Mouse (Mus musculus) testis, adult 2 months (tissue): ENCODE results near the gene Mindy3. TPM values are rescaled to one million over a fixed set of nuclear protein-coding genes. Genes with fewer than 3 reads are reported as not detected.

Experiments
- H3K27ac ChIP-seq: fragments of 200-500 bp; 2 replicates; pipeline ENCODE4 v1.5.1; 2012; ENCODE audit warnings: low read depth, low read length; ENCODE audit not compliant: control insufficient read depth, insufficient read depth
- H3K27me3 ChIP-seq: fragments of 200-500 bp; 2 replicates; pipeline ENCODE4 v1.6.1; 2012; ENCODE audit warnings: mild to moderate bottlenecking, low read length, moderate library complexity; ENCODE audit not compliant: control insufficient read depth, insufficient read depth
- H3K36me3 ChIP-seq: fragments of 200-500 bp; 2 replicates; pipeline ENCODE4 v1.6.1; 2012; ENCODE audit warnings: mild to moderate bottlenecking, low read length; ENCODE audit not compliant: control insufficient read depth, insufficient read depth
- H3K4me1 ChIP-seq: fragments of 200-500 bp; 2 replicates; pipeline ENCODE4 v1.6.1; 2012; ENCODE audit warnings: low read length; ENCODE audit not compliant: control insufficient read depth, insufficient read depth
- H3K4me3 ChIP-seq: fragments of 200-500 bp; 2 replicates; pipeline ENCODE4 v1.5.1; 2012; ENCODE audit warnings: low read depth, mild to moderate bottlenecking, low read length, moderate library complexity, mixed read lengths; ENCODE audit not compliant: control insufficient read depth
- CTCF ChIP-seq: fragments of 200-500 bp; IDR thresholded peaks from 2 replicates; pipeline ENCODE4 v1.5.1; 2012; ENCODE audit warnings: low read depth, mild to moderate bottlenecking, inconsistent platforms, low read length, moderate library complexity; ENCODE audit not compliant: control insufficient read depth, insufficient read depth, insufficient replicate concordance
- POLR2A ChIP-seq: fragments of 200-500 bp; IDR thresholded peaks from 2 replicates; pipeline ENCODE4 v1.6.1; 2012; ENCODE audit warnings: low read depth, mild to moderate bottlenecking, inconsistent platforms, low read length, moderate library complexity; ENCODE audit not compliant: control insufficient read depth
- polyA plus RNA-seq: library from polyadenylated mRNA; depleted of rRNA; stranded (reverse); fragments of >200 nt; gene quantifications from 2 replicates; pipeline ENCODE4 v1.2.3, GENCODE M21; 2012

Gene Mindy3
- polyA plus RNA-seq, 1 experiment = 29.0 TPM

DNA sequence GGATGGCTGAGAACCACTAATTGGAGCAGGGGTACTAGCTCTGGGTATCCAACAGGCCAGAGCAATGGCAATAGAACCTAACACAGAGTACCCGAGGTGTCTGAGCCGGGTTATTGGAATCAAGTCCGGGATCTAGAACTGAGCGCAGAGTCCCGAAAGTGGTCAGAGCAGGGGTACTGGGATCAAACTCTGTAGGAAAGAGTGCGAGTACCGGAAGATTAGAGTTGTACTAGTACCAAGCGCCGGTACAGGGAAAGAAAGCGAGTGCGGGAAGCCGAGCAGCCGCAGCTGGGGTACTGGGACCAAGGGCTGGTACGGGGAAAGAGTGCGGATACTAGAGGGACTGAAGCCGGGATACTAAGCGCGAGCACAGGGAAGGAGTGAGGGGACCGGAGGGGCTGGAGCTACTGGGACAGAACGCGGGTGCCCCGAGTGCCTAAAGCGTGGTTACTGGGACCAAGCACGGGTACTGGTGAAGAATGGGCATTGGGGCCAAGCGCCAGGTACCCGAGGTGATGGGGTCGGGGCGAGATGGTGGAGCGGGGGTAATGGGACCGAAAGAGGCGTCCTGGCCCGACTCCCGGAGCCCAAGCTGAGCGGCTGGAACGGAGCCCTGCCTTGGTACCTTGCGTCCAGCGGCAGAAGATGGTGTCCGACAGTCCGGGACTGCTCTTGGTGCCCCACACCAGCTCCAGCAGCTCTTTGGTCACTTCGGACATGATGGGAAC is 572 bp downstream of the Mindy3 start:
- Histone ChIP-seq H3K4me3 (peak overlapping the region; percentile 92), H3K36me3 (no peaks in the 10 kb centered on the region), H3K27ac (peak overlapping the region; percentile 81), H3K27me3 (no peaks in the 10 kb centered on the region), H3K4me1 (peaks cover 8% of the 10 kb centered on the region)
- no peak for TF ChIP-seq CTCF
- no peak for TF ChIP-seq POLR2A

DNA sequence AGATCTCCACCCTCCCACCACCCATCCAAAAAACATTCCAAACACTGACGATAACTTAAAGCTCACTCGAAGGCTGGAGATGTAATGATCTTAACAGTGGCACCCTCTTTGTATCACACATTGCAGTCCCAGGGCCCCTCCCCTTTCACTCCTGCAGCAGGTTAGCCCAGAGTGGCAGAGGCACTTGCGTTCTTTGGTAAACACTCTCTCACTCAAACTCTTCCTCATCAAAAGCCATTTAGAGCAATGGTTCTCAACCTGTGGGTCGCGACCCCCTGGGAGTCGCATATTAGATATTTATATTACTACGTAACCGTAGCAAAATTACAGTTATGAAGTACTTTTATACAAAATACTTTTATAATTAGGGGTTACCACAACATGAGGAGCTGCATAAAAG is 1.1 kb downstream of the Mindy3 start:
- no peak overlapping the region for H3K27ac ChIP-seq
- TF ChIP-seq CTCF (no peak), POLR2A (no peak)
- H3K27me3 ChIP-seq = no peaks in the 10 kb centered on the region
- no peaks in the 10 kb centered on the region for H3K36me3 ChIP-seq
- H3K4me3 ChIP-seq = no peak overlapping the region; the same call in 1 of the 2 replicates
- peaks cover 8% of the 10 kb centered on the region for H3K4me1 ChIP-seq

DNA sequence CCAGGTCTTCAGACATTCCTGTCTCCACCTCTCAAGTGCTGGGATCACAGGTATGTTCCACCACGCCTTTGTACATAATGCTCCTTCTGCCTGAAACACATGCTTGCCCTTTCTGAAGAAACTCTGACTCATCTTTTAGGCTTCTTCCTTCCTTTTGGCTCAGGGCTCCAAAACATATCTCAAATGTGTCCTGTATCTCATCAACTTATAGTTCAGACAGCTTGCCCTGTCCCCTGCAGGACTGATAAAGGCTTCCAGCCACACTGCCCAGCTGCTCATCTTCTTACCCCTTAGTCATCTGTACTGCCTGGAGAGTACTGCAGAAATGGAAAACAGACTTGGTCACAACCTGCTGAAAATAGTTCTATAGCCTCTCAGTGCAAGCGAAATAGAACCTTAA is 7.0 kb downstream of the Mindy3 start:
- Histone ChIP-seq H3K27me3 (no peaks in the 10 kb centered on the region), H3K36me3 (no peaks in the 10 kb centered on the region), H3K27ac (no peak overlapping the region), H3K4me1 (peaks cover 2% of the 10 kb centered on the region; the same call in 1 of the 2 replicates), H3K4me3 (no peak overlapping the region)
- TF ChIP-seq POLR2A = no peak
- no peak for TF ChIP-seq CTCF

DNA sequence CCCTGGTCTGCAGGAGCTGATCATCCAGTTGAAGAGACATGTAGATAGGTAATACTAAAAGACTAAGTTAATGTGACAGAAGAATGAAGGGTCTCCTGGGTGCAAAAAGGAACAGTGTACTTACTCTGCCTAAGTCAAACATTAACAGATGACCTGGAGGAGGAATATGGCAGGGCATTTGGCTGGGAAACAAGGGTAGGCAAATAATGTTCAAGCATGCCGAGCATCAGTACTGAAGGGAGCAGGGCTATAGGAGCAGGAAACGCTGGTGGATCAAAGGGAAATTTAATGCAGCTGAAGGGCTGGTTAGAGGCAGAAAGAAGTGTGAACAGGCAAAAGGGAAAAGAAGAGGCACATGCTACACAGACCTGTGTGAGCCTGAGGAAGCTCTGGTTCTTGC is 8.1 kb downstream of the Mindy3 start:
- Histone ChIP-seq H3K4me1 (no peaks in the 10 kb centered on the region), H3K4me3 (no peak overlapping the region), H3K27me3 (no peaks in the 10 kb centered on the region), H3K36me3 (no peaks in the 10 kb centered on the region), H3K27ac (no peak overlapping the region)
- no peak for TF ChIP-seq POLR2A
- no peak for TF ChIP-seq CTCF

DNA sequence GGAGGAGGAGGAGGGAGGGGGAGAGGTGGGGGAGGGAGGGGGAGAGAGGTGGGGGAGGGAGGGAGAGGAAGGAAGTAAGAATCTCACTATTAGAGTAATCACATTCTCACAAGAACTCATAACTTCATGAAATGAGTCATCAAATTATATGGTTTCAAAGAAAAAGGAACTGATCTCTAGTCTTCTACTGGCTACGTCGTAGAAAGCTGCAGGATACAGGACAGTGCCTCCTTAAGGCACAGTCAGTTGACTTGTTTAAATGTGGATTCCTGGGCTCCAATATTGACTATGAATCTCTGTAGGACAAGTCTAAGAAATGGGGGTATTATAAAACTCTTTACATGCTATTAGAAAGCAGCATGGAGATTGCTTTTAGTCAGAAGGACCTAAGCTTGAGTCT is 12.5 kb downstream of the Mindy3 start:
- TF ChIP-seq POLR2A (no peak), CTCF (no peak)
- Histone ChIP-seq H3K4me1 (no peaks in the 10 kb centered on the region), H3K27me3 (no peaks in the 10 kb centered on the region), H3K27ac (no peak overlapping the region), H3K4me3 (no peak overlapping the region), H3K36me3 (no peaks in the 10 kb centered on the region)

DNA sequence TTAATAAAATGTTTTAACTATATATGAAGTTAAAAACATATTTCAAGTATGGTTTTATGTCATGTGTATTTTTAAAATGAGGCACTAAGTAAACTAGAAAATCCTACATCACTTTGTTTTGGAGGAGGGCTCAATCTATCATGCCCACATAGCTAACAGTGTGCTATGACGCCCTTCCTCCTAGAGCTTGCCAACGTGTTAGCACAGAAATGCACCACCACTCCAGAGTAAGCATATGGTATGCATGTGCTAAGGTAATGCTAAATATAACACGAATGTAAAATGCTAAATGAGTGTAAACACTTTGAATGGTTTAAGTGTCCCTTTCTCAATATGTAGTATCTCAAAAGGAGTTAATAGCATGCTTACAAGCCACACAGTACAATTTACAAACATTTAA is 16.8 kb downstream of the Mindy3 start:
- Histone ChIP-seq H3K4me3 (no peak overlapping the region), H3K27me3 (no peaks in the 10 kb centered on the region), H3K36me3 (no peaks in the 10 kb centered on the region), H3K27ac (no peak overlapping the region), H3K4me1 (no peaks in the 10 kb centered on the region)
- TF ChIP-seq POLR2A (no peak), CTCF (no peak)

DNA sequence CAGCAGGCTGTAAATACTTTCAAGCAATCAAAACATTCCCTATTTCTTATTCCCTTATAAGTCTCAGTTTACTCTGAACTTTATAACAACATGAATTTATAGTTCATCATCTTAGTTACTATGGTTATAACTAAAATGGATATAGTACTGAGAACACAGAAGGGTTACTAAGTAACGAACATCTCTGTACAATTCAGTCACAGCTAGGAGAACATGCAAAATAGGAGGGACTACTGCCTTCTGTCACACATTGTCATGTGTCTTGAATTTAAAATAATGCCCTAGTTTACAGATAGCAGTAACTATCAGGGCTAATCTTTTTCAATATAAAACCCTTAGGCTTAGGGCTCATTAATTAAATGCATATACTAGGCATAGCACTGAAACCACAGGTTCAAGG is 18.1 kb downstream of the Mindy3 start:
- Histone ChIP-seq H3K27me3 (no peaks in the 10 kb centered on the region), H3K36me3 (no peaks in the 10 kb centered on the region), H3K27ac (no peak overlapping the region), H3K4me1 (no peaks in the 10 kb centered on the region), H3K4me3 (no peak overlapping the region)
- TF ChIP-seq CTCF (no peak), POLR2A (no peak)

DNA sequence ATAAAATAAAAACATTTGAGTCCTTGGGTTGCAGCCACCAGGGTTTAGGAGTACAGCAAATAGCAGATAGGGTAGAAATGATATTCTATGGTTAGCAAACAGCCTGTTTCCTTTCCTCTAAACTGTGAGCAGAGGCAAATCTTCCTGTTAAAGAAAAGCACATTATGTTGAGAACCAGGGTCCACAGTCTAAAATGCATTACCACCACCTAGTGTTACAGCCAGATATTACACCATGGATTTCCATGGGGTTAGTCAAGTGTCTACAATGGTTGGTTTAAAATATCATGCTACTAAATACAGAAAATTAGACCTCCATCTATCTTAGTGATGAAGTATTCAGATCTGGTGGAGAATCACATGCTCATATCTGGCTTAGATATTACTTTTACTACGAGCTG is 30.2 kb downstream of the Mindy3 start:
- H3K36me3 ChIP-seq = peaks cover 1% of the 10 kb centered on the region; the same call in 1 of the 2 replicates
- TF ChIP-seq CTCF (peak; percentile 5; the same call in 1 of the 2 replicates), POLR2A (no peak)
- H3K4me1 ChIP-seq = no peaks in the 10 kb centered on the region
- H3K27me3 ChIP-seq = no peaks in the 10 kb centered on the region
- H3K27ac ChIP-seq = no peak overlapping the region
- H3K4me3 ChIP-seq = no peak overlapping the region

DNA sequence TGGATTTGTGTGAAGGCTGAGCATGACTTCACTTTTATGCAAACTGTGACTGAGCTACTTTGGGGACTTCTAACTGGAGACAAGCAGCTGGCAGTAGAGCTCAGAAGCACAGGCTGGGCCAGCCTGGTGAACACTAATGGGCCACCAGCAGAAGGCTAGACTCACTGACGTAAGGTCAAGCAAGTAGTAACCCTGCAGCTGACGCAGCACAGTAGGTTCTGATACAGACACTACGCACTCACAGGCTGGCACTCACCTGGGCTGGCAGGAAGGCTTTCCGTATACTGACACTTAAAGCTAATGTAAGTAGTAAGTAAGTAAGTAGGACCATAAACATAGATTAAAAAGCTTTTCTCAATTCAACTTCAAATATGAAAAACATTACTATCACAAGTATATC is 30.7 kb downstream of the Mindy3 start:
- no peak overlapping the region for H3K4me3 ChIP-seq
- H3K4me1 ChIP-seq = no peaks in the 10 kb centered on the region
- peaks cover 1% of the 10 kb centered on the region; the same call in 1 of the 2 replicates for H3K36me3 ChIP-seq
- no peaks in the 10 kb centered on the region for H3K27me3 ChIP-seq
- H3K27ac ChIP-seq = no peak overlapping the region
- no peak for TF ChIP-seq POLR2A
